In genomic region chr5:127470351-127470750, GRCm38 (mm10) we compare ENCODE assay signal across 26 mouse cellular contexts.
"Had no signal": no experiment of that assay in that cellular context is flagged by ENCODE, and none has a peak within 500 bp of the region (broad histone marks: within the 10 kb centered on the region; RNA-seq: fewer than 3 reads in every experiment).

No protein-coding gene starts in this region.

- H3K4me2 ChIP-seq: heart, embryonic 13.5 days; heart, embryonic 15.5 days; hindbrain, embryonic 13.5 days; hindbrain, embryonic 15.5 days; kidney, embryonic 15.5 days; limb, embryonic 13.5 days; limb, embryonic 15.5 days; liver, embryonic 12.5 days had no signal

- ATAC-seq: hindbrain, postnatal 0 days; intestine, embryonic 16.5 days; liver, embryonic 12.5 days had no signal

- H3K27ac ChIP-seq: gastrocnemius, adult 2 months; heart, embryonic 10.5 days; heart, embryonic 13.5 days; heart, embryonic 15.5 days; hindbrain, embryonic 13.5 days; hindbrain, embryonic 15.5 days; hindbrain, postnatal 0 days; kidney, embryonic 15.5 days; kidney, postnatal 0 days; limb, embryonic 13.5 days; limb, embryonic 15.5 days; liver, embryonic 12.5 days; liver, embryonic 14.5 days had no signal

- H3K36me3 ChIP-seq: heart, embryonic 10.5 days; heart, embryonic 13.5 days; heart, embryonic 15.5 days; hindbrain, embryonic 13.5 days; hindbrain, embryonic 15.5 days; kidney, embryonic 15.5 days; limb, embryonic 13.5 days; limb, embryonic 15.5 days; liver, embryonic 12.5 days had no signal

- H3K4me1 ChIP-seq: heart, embryonic 13.5 days; heart, embryonic 15.5 days; kidney, embryonic 15.5 days; liver, embryonic 12.5 days had no signal

- H3K9ac ChIP-seq: heart, embryonic 13.5 days; heart, embryonic 15.5 days; hindbrain, embryonic 13.5 days; hindbrain, embryonic 15.5 days; kidney, embryonic 15.5 days; limb, embryonic 13.5 days; limb, embryonic 15.5 days; liver, embryonic 12.5 days; liver, embryonic 14.5 days had no signal

- H3K9me3 ChIP-seq: heart, embryonic 10.5 days; heart, embryonic 13.5 days; heart, embryonic 15.5 days; hindbrain, embryonic 13.5 days; hindbrain, embryonic 15.5 days; kidney, embryonic 15.5 days; limb, embryonic 13.5 days; limb, embryonic 15.5 days; liver, embryonic 12.5 days had no signal

- DNase-seq: gastrocnemius, adult 2 months; gastrocnemius, postnatal 10 days; gastrocnemius, postnatal 25 days; heart, adult 18-20 months; heart, postnatal 14 days; heart, postnatal 36 days; kidney, adult 11 months; kidney, adult 2 months; kidney, adult 9 months; kidney, postnatal 14 days; kidney, postnatal 36 days; layer of hippocampus, adult 9-11 months; layer of hippocampus, postnatal 36 days had no signal

- H3K27me3 ChIP-seq: heart, embryonic 13.5 days; heart, embryonic 15.5 days; hindbrain, embryonic 15.5 days; kidney, embryonic 15.5 days; limb, embryonic 13.5 days; limb, embryonic 15.5 days; liver, embryonic 12.5 days had no signal

- H3K4me3 ChIP-seq: gastrocnemius, adult 2 months; heart, embryonic 10.5 days; heart, embryonic 13.5 days; heart, embryonic 15.5 days; hindbrain, embryonic 13.5 days; hindbrain, embryonic 15.5 days; kidney, embryonic 15.5 days; limb, embryonic 13.5 days; limb, embryonic 15.5 days; liver, embryonic 12.5 days had no signal
